28 mouse cellular contexts compared by ENCODE assay signal in the genomic region with DNA sequence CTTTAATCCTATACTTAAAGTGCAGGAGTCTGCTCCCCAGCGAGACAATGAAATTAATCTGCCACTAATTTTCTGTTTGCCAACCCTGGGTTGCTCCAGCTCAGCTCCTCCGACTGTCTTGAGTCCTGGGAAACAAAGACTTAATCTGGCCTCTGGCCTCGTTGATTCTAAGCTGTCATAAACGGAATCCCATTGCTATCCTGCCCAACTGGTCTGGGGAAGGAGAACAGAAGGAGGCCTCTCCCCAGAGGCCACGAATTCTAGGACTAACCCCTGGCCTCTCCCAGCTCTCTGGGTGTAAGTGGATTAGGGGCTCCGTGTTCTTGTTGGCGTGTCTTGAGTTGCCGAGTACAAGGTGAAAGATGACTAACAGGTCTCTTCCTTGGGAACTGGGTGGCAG.
DNase-seq lines count a peak whose midpoint lies in the region; ATAC-seq and TF ChIP-seq lines count a peak whose summit lies in the region.
"Had no signal": no experiment of that assay in that cellular context is flagged by ENCODE, and none has a peak within 500 bp of the region (broad histone marks: within the 10 kb centered on the region; RNA-seq: fewer than 3 reads in every experiment).

No protein-coding gene starts in this region.

- peak; percentile 68 for TF ChIP-seq EP300 in stomach, postnatal 0 days (optimal IDR thresholded peaks at IDR 0.05)

- 59% methylated on average over 8 of the region's 8 CpGs for WGBS in forebrain, embryonic 10.5 days
- WGBS in forebrain, embryonic 16.5 days, result 59% methylated on average over 8 of the region's 8 CpGs
- WGBS in stomach, postnatal 0 days, result 60% methylated on average over 8 of the region's 8 CpGs

- 0 out of 2 replicates have a peak overlapping the region, but pooled peaks have one; percentile 8 for H3K27ac ChIP-seq in forebrain, embryonic 10.5 days
- no peak overlapping the region for H3K27ac ChIP-seq in forebrain, embryonic 16.5 days (ENCODE audit: low read length)
- H3K27ac ChIP-seq in stomach, postnatal 0 days (replicated peaks), result peak overlapping the region; percentile 50; the same call in 1 of the 2 replicates
- H3K27ac ChIP-seq: heart, embryonic 15.5 days; hindbrain, embryonic 10.5 days; hindbrain, embryonic 13.5 days; intestine, embryonic 15.5 days had no signal

- TF ChIP-seq CTCF in stomach, postnatal 0 days (IDR thresholded peaks at IDR 0.05; ENCODE audit: low read depth), result no peak

- H3K9ac ChIP-seq in forebrain, embryonic 16.5 days (replicated peaks; ENCODE audit: low read depth, low read length), result no peak overlapping the region
- no peak overlapping the region for H3K9ac ChIP-seq in stomach, postnatal 0 days (ENCODE audit: low read length)
- H3K9ac ChIP-seq: heart, embryonic 12.5 days; heart, embryonic 15.5 days; hindbrain, embryonic 13.5 days; intestine, embryonic 15.5 days had no signal

- peaks cover 64% of the 10 kb centered on the region for H3K27me3 ChIP-seq in forebrain, embryonic 10.5 days (ENCODE audit: poor library complexity, severe bottlenecking)
- H3K27me3 ChIP-seq in forebrain, embryonic 16.5 days (replicated peaks; ENCODE audit: control insufficient read depth, insufficient read depth, low read length), result no peaks in the 10 kb centered on the region
- H3K27me3 ChIP-seq in stomach, postnatal 0 days (ENCODE audit: control insufficient read depth, insufficient read depth, low read length), result no peaks in the 10 kb centered on the region
- H3K27me3 ChIP-seq: intestine, embryonic 15.5 days had no signal

- peaks cover 13% of the 10 kb centered on the region; the same call in 1 of the 2 replicates for H3K9me3 ChIP-seq in forebrain, embryonic 10.5 days
- peaks cover 7% of the 10 kb centered on the region; the same call in 1 of the 2 replicates for H3K9me3 ChIP-seq in forebrain, embryonic 16.5 days (ENCODE audit: control insufficient read depth, low read length)
- no peaks in the 10 kb centered on the region for H3K9me3 ChIP-seq in stomach, postnatal 0 days (ENCODE audit: control insufficient read depth, low read length)
- H3K9me3 ChIP-seq: G1E; heart, embryonic 15.5 days; intestine, embryonic 15.5 days had no signal

- no peak for ATAC-seq in forebrain, embryonic 16.5 days
- ATAC-seq in stomach, postnatal 0 days (ENCODE audit: low FRiP score, low TSS enrichment), result peak; percentile 29; the same call in 1 of the 2 replicates
- ATAC-seq: forebrain, embryonic 14.5 days; hindbrain, embryonic 16.5 days; intestine, embryonic 15.5 days had no signal

- H3K36me3 ChIP-seq in forebrain, embryonic 10.5 days (replicated peaks), result no peaks in the 10 kb centered on the region
- H3K36me3 ChIP-seq in forebrain, embryonic 16.5 days (ENCODE audit: control insufficient read depth, insufficient read depth), result no peaks in the 10 kb centered on the region
- no peaks in the 10 kb centered on the region for H3K36me3 ChIP-seq in stomach, postnatal 0 days (ENCODE audit: control insufficient read depth, insufficient read depth, low read length)
- H3K36me3 ChIP-seq: G1E; heart, embryonic 12.5 days; heart, embryonic 15.5 days; hindbrain, embryonic 10.5 days; hindbrain, embryonic 13.5 days; intestine, embryonic 15.5 days had no signal

- H3K4me3 ChIP-seq in forebrain, embryonic 10.5 days, result no peak overlapping the region
- no peak overlapping the region for H3K4me3 ChIP-seq in forebrain, embryonic 16.5 days (replicated peaks; ENCODE audit: low read length)
- H3K4me3 ChIP-seq in stomach, postnatal 0 days (ENCODE audit: low read depth, low read length), result no peak overlapping the region
- H3K4me3 ChIP-seq: erythroblast, embryonic 14.5 days; heart, embryonic 12.5 days; heart, embryonic 15.5 days; hindbrain, embryonic 10.5 days; hindbrain, embryonic 13.5 days; intestine, embryonic 15.5 days had no signal

- no peak for DNase-seq in forebrain, embryonic 10.5 days (ENCODE audit: extremely low spot score, low spot score)
- peak; percentile 51 for DNase-seq in adipocyte (ENCODE audit: low spot score)
- peak; percentile 100 for DNase-seq in gonadal fat pad, adult 2 months (ENCODE audit: low read depth)
- no peak for DNase-seq in stomach, postnatal 0 days (ENCODE audit: low spot score)
- no peak for DNase-seq in right cerebral cortex, postnatal 4 days
- no peak for DNase-seq in gastrocnemius, adult 8-10 months (ENCODE audit: low spot score in 2 of 2)
- DNase-seq: adrenal gland, adult 8-10 months; adrenal gland, postnatal 25 days; B cell, adult 2 months; cerebellum, adult 11-12 months; cerebellum, adult 8-10 months; cerebellum, postnatal 10 days; cerebellum, postnatal 36 days; embryo, embryonic 11 days; gastrocnemius, postnatal 14 days; heart, adult 18-20 months; heart, postnatal 10 days; heart, postnatal 36 days had no signal

- H3K4me1 ChIP-seq in forebrain, embryonic 10.5 days, result peaks cover 52% of the 10 kb centered on the region
- H3K4me1 ChIP-seq in forebrain, embryonic 16.5 days (replicated peaks; ENCODE audit: control insufficient read depth, insufficient read depth, low read length), result no peaks in the 10 kb centered on the region
- H3K4me1 ChIP-seq in stomach, postnatal 0 days (replicated peaks; ENCODE audit: control insufficient read depth, insufficient read depth), result peaks cover 2% of the 10 kb centered on the region; the same call in 1 of the 2 replicates
- H3K4me1 ChIP-seq: heart, embryonic 15.5 days had no signal

- H3K4me2 ChIP-seq in forebrain, embryonic 16.5 days (ENCODE audit: low read length), result no peak overlapping the region
- H3K4me2 ChIP-seq in stomach, postnatal 0 days (replicated peaks; ENCODE audit: low read depth), result no peak overlapping the region
- H3K4me2 ChIP-seq: heart, embryonic 12.5 days; heart, embryonic 15.5 days; hindbrain, embryonic 13.5 days; intestine, embryonic 15.5 days had no signal

Comparison
In these comparisons a context has a peak if more than half of its experiments do, and no peak if none do; other contexts are left out.
1. DNase-seq: peak in adipocyte (single experiment) and gonadal fat pad, adult 2 months (single experiment); none in forebrain, embryonic 10.5 days (single experiment), stomach, postnatal 0 days (single experiment), right cerebral cortex, postnatal 4 days (single experiment) and gastrocnemius, adult 8-10 months (0 of 2).